Mouse (Mus musculus) CH12.LX (cell line): ENCODE data around the gene Hecw2. TPM values are rescaled to one million over a fixed set of nuclear protein-coding genes. Genes with fewer than 3 reads are reported as not detected.

ENCODE experiments used
- DNase-seq: peaks from one replicate; pipeline ENCODE4 v3.0.0-alpha.2; 2013; ENCODE audit errors: extremely low read depth
- H3K27ac ChIP-seq: 2 replicates; pipeline ENCODE4 v1.5.1; 2012; ENCODE audit warnings: low read depth, mild to moderate bottlenecking, control low read depth, moderate library complexity; ENCODE audit not compliant: insufficient read depth
- H3K27me3 ChIP-seq: replicated peaks from 2 replicates; pipeline ENCODE3; 2012; ENCODE audit warnings: inconsistent platforms
- H3K36me3 ChIP-seq, 2 experiments: replicated peaks in 1 of 2; 2 replicates each; pipeline versions ENCODE3 to v1.6.1; 2012; ENCODE audit warnings: inconsistent platforms in 1 of 2, low read length in 1 of 2, mild to moderate bottlenecking in 1 of 2, mixed read lengths in 1 of 2, moderate library complexity in 1 of 2; ENCODE audit not compliant: control insufficient read depth in 1 of 2, insufficient read depth in 1 of 2
- H3K4me1 ChIP-seq, 2 experiments: 2 replicates each; pipeline ENCODE4 v1.6.1; 2012; ENCODE audit warnings: inconsistent platforms in 1 of 2, moderate library complexity in 1 of 2; ENCODE audit not compliant: insufficient read depth in 2 of 2, control insufficient read depth in 1 of 2
- H3K4me2 ChIP-seq: 2 replicates; pipeline ENCODE4 v1.6.1; 2012; ENCODE audit warnings: low read depth, mild to moderate bottlenecking, control low read depth; ENCODE audit not compliant: poor library complexity, insufficient read depth, severe bottlenecking
- H3K4me3 ChIP-seq, 3 experiments: fragments of 150-350 bp in 1 of 3; sonication (generic) in 1 of 3; replicated peaks in 1 of 3; 2 replicates each; pipeline versions ENCODE3 to v1.5.1; 2011 to 2012; ENCODE audit warnings: low read depth in 2 of 3, low read length in 2 of 3, mild to moderate bottlenecking in 2 of 3, moderate library complexity in 2 of 3, control low read depth in 1 of 3, improper control_type of control experiment in 1 of 3, inconsistent platforms in 1 of 3, mixed read lengths in 1 of 3; ENCODE audit not compliant: poor library complexity in 1 of 3
- H3K79me2 ChIP-seq: replicated peaks from 2 replicates; pipeline ENCODE4 v1.6.1; 2012; ENCODE audit warnings: mild to moderate bottlenecking, moderate library complexity; ENCODE audit not compliant: control insufficient read depth, poor library complexity, insufficient read depth, severe bottlenecking; ENCODE audit errors: extremely low read depth
- H3K9ac ChIP-seq: 2 replicates; pipeline ENCODE4 v1.6.1; 2012; ENCODE audit warnings: low read depth, mild to moderate bottlenecking, control low read depth, moderate library complexity; ENCODE audit not compliant: insufficient read depth
- H3K9me3 ChIP-seq: replicated peaks from 2 replicates; pipeline ENCODE3; 2012; ENCODE audit warnings: low read length, inconsistent platforms, mixed read lengths
- BHLHE40 ChIP-seq: IDR thresholded peaks from 2 replicates; pipeline ENCODE4 v1.6.1; 2011; ENCODE audit warnings: mild to moderate bottlenecking, low read depth, low read length, improper control_type of control experiment
- CHD1 ChIP-seq: IDR thresholded peaks from 2 replicates; pipeline ENCODE4 v1.6.1; 2012; ENCODE audit warnings: low read depth, low read length, improper control_type of control experiment, inconsistent platforms
- EP300 ChIP-seq: IDR thresholded peaks from 2 replicates; pipeline ENCODE4 v1.6.1; 2011; ENCODE audit warnings: low read length, improper control_type of control experiment
- ETS1 ChIP-seq: conservative IDR thresholded peaks from 2 replicates; pipeline ENCODE4 v1.6.1; 2012; ENCODE audit warnings: low read depth, mild to moderate bottlenecking, inconsistent platforms, low read length, improper control_type of control experiment, moderate library complexity
- GABPA ChIP-seq: IDR thresholded peaks from 2 replicates; pipeline ENCODE4 v1.6.1; 2012; ENCODE audit warnings: low read depth, low read length, improper control_type of control experiment, inconsistent platforms; ENCODE audit not compliant: insufficient replicate concordance
- IRF4 ChIP-seq: IDR thresholded peaks from 2 replicates; pipeline ENCODE4 v1.6.1; 2014; ENCODE audit warnings: low read depth, mild to moderate bottlenecking, inconsistent platforms, low read length, improper control_type of control experiment
- KAT2A ChIP-seq: IDR thresholded peaks from 2 replicates; pipeline ENCODE4 v1.6.1; 2012; ENCODE audit warnings: low read length, improper control_type of control experiment, inconsistent platforms; ENCODE audit not compliant: insufficient replicate concordance
- MAX ChIP-seq: IDR thresholded peaks from 2 replicates; pipeline ENCODE4 v1.6.1; 2011; ENCODE audit warnings: low read length, improper control_type of control experiment
- MEF2A ChIP-seq: IDR thresholded peaks from 2 replicates; pipeline ENCODE4 v1.6.1; 2014; ENCODE audit warnings: low read depth, mild to moderate bottlenecking, inconsistent platforms, low read length, improper control_type of control experiment, borderline replicate concordance
- MXI1 ChIP-seq: IDR thresholded peaks from 2 replicates; pipeline ENCODE4 v1.6.1; 2011; ENCODE audit warnings: mild to moderate bottlenecking, low read depth, low read length, improper control_type of control experiment
- MYC ChIP-seq: IDR thresholded peaks from 2 replicates; pipeline ENCODE4 v1.6.1; 2011; ENCODE audit warnings: low read depth, mild to moderate bottlenecking, improper control_type of control experiment, low read length
- NRF1 ChIP-seq: IDR thresholded peaks from 2 replicates; pipeline ENCODE4 v1.6.1; 2014; ENCODE audit warnings: low read depth, mild to moderate bottlenecking, inconsistent platforms, low read length, improper control_type of control experiment, moderate library complexity
- POLR2A ChIP-seq: IDR thresholded peaks from 2 replicates; pipeline ENCODE4 v1.6.1; 2011; ENCODE audit warnings: low read depth, mild to moderate bottlenecking, improper control_type of control experiment, low read length
- RAD21 ChIP-seq: IDR thresholded peaks from 2 replicates; pipeline ENCODE4 v1.6.1; 2011; ENCODE audit warnings: low read depth, mild to moderate bottlenecking, low read length, improper control_type of control experiment, moderate library complexity
- RCOR1 ChIP-seq: conservative IDR thresholded peaks from 2 replicates; pipeline ENCODE4 v1.6.1; 2012; ENCODE audit warnings: low read depth, mild to moderate bottlenecking, inconsistent platforms, low read length, improper control_type of control experiment
- SIN3A ChIP-seq: IDR thresholded peaks from 2 replicates; pipeline ENCODE4 v1.6.1; 2012; ENCODE audit warnings: low read length, improper control_type of control experiment, inconsistent platforms
- SMC3 ChIP-seq: IDR thresholded peaks from 2 replicates; pipeline ENCODE4 v1.6.1; 2011; ENCODE audit warnings: low read depth, low read length, improper control_type of control experiment
- TBP ChIP-seq: conservative IDR thresholded peaks from 2 replicates; pipeline ENCODE4 v1.6.1; 2011; ENCODE audit warnings: low read depth, low read length, improper control_type of control experiment
- TCF12 ChIP-seq: IDR thresholded peaks from 2 replicates; pipeline ENCODE4 v1.6.1; 2014; ENCODE audit warnings: low read depth, mild to moderate bottlenecking, inconsistent platforms, low read length, improper control_type of control experiment
- UBTF ChIP-seq: IDR thresholded peaks from 2 replicates; pipeline ENCODE4 v1.6.1; 2012; ENCODE audit warnings: low read depth, mild to moderate bottlenecking, inconsistent platforms, low read length, improper control_type of control experiment, moderate library complexity
- ZC3H11A ChIP-seq: IDR thresholded peaks from 2 replicates; pipeline ENCODE4 v1.6.1; 2012; ENCODE audit warnings: low read depth, mild to moderate bottlenecking, inconsistent platforms, low read length, improper control_type of control experiment
- ZKSCAN1 ChIP-seq: IDR thresholded peaks from 2 replicates; pipeline ENCODE4 v1.6.1; 2012; ENCODE audit warnings: low read depth, inconsistent platforms, low read length, improper control_type of control experiment, borderline replicate concordance
- ZMIZ1 ChIP-seq: IDR thresholded peaks from 2 replicates; pipeline ENCODE4 v1.6.1; 2012; ENCODE audit warnings: low read depth, mild to moderate bottlenecking, inconsistent platforms, low read length, improper control_type of control experiment
- dilution Hi-C: fragments of 300-500 bp; cut with MboI; formaldehyde crosslinking; loops from 2 replicates; pipeline ENCODE4 v1.14.3; 2020; ENCODE audit warnings: low sequenced_read_pairs; ENCODE audit not compliant: extremely low pct_unique_long_range_greater_than_20kb, extremely low pct_ligation_motif_present
- in situ Hi-C: fragments of 300-500 bp; cut with MboI; formaldehyde crosslinking; loops from 3 replicates; pipeline ENCODE4 v1.14.3; 2019; ENCODE audit warnings: low sequenced_read_pairs, low pct_ligation_motif_present, low pct_unique_long_range_greater_than_20kb, mixed read lengths
- polyA plus RNA-seq: library from polyadenylated mRNA; unstranded; fragments of >175 nt; gene quantifications from 2 replicates; pipeline ENCODE4 v1.2.1, GENCODE M21; 2012; ENCODE audit warnings: low read depth; ENCODE audit not compliant: insufficient read length
- total RNA-seq, 2 experiments: library from RNA; depleted of rRNA; stranded (reverse); fragments of 300-350 nt in 1 of 2; fragments of >200 nt in 1 of 2; gene quantifications; 2 replicates each; pipeline ENCODE4 v1.2.3; 2012 to 2014

Gene Hecw2
- total and polyA plus RNA-seq, 3 experiments: 0.05 to 0.59 (median 0.14) TPM

GRCm38 (mm10) chr1:53796271-53796670, 398.7 kb downstream of the Hecw2 start:
- Histone ChIP-seq H3K27me3 (no peaks in the 10 kb centered on the region), H3K9ac (no peak overlapping the region), H3K36me3 (no peaks in the 10 kb centered on the region), H3K4me3 (no peak overlapping the region), H3K9me3 (peaks cover 3% of the 10 kb centered on the region)
- in situ Hi-C loops: loop anchor here (25.0 kb wide), 1 partner anchor 91 kb away; no protein-coding TSS in a partner anchor
- no peak for TF ChIP-seq RAD21
- no peak for TF ChIP-seq SMC3
- no peak for TF ChIP-seq UBTF
- no peak for TF ChIP-seq NRF1
- no peak for TF ChIP-seq GABPA
- TF ChIP-seq TBP: no peak
- no peak for TF ChIP-seq CHD1
- no peak for TF ChIP-seq RCOR1
- TF ChIP-seq MAX: no peak
- TF ChIP-seq MEF2A: no peak
- TF ChIP-seq, all 38 proteins: peak for 0
- Histone ChIP-seq H3K79me2 (no peaks in the 10 kb centered on the region), H3K4me1 (peaks cover 13 to 25% of the 10 kb centered on the region in 2 experiments), H3K4me2 (no peak overlapping the region), H3K27ac (no peak overlapping the region)
- DNase-seq: no peak
- dilution Hi-C loops: no loop called here

GRCm38 (mm10) chr1:53795591-53795990, 399.4 kb downstream of the Hecw2 start:
- peaks cover 3% of the 10 kb centered on the region for H3K9me3 ChIP-seq
- H3K36me3 ChIP-seq: no peaks in the 10 kb centered on the region
- in situ Hi-C loops (loop anchor here (25.0 kb wide), 1 partner anchor 92 kb away; no protein-coding TSS in a partner anchor), dilution Hi-C loops (no loop called here)
- H3K4me2 ChIP-seq: peak overlapping the region; percentile 68
- H3K9ac ChIP-seq: peak overlapping the region; percentile 24
- peaks cover 16 to 32% of the 10 kb centered on the region in 2 experiments for H3K4me1 ChIP-seq
- no peaks in the 10 kb centered on the region for H3K79me2 ChIP-seq
- no peak overlapping the region for H3K4me3 ChIP-seq
- H3K27me3 ChIP-seq: no peaks in the 10 kb centered on the region
- peak; percentile 43; the same call in 1 of the 2 replicates for TF ChIP-seq IRF4
- no peak for TF ChIP-seq ZMIZ1
- TF ChIP-seq BHLHE40: no peak
- no peak for TF ChIP-seq RAD21
- peak; percentile 22; the same call in 1 of the 2 replicates for TF ChIP-seq TCF12
- TF ChIP-seq UBTF: no peak
- TF ChIP-seq MEF2A: no peak
- TF ChIP-seq KAT2A: no peak
- TF ChIP-seq MAX: peak; percentile 81
- peak; percentile 82 for TF ChIP-seq MYC
- no peak for TF ChIP-seq EP300
- no peak for TF ChIP-seq ZC3H11A
- TF ChIP-seq POLR2A: peak; percentile 29; the same call in 1 of the 2 replicates
- TF ChIP-seq MXI1: peak; percentile 55; the same call in 1 of the 2 replicates
- TF ChIP-seq ETS1: no peak
- no peak for TF ChIP-seq SIN3A
- no peak for TF ChIP-seq NRF1
- no peak for TF ChIP-seq CHD1
- TF ChIP-seq ZKSCAN1: no peak
- TF ChIP-seq, all 38 proteins: peak for 6
- no peak overlapping the region for H3K27ac ChIP-seq
- no peak for DNase-seq
